Mouse (Mus musculus): Measurements from ENCODE around the gene Thtpa. TPM values are rescaled to one million over a fixed set of nuclear protein-coding genes. Genes with fewer than 3 reads are reported as not detected.
A peak's percentile ranks its signal among the peaks of the same experiment; 100 is the strongest.

Thtpa gene
- polyA plus RNA-seq, 1 experiment from 2014 or later, result 16.4 TPM

DNA sequence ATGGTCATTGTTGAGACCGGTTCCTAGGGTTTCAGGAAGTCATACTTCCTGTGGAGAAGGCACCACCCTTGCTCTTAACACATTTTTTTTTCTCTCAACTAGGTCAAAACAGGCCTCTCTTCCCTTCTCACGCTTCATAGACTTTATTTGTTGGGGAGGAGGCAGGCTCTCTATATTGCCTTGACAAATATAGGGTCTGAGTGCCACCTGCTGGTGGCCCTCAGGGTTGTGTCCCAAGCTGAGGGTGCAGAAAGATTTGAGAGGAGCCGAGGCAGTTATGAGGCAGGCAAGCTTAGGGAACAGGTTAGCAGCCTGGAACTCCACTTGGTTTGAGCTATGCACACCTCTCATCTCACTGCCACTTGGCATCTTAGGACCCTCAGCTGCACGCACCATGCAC is 3.5 kb downstream of the Thtpa start:
- H3K27ac ChIP-seq, result no peak overlapping the region
- DNase-seq (ENCODE audit: low spot score), result no peak
- H3K4me3 ChIP-seq, result no peak overlapping the region
- peaks cover 7% of the 10 kb centered on the region for H3K27me3 ChIP-seq (ENCODE audit: insufficient read depth, poor library complexity, severe bottlenecking)
- H3K36me3 ChIP-seq, result peaks cover 28% of the 10 kb centered on the region
- peaks cover 33% of the 10 kb centered on the region for H3K4me1 ChIP-seq
- no peaks in the 10 kb centered on the region for H3K9me3 ChIP-seq
- 53% methylated on average over 4 of the region's 4 CpGs for WGBS

DNA sequence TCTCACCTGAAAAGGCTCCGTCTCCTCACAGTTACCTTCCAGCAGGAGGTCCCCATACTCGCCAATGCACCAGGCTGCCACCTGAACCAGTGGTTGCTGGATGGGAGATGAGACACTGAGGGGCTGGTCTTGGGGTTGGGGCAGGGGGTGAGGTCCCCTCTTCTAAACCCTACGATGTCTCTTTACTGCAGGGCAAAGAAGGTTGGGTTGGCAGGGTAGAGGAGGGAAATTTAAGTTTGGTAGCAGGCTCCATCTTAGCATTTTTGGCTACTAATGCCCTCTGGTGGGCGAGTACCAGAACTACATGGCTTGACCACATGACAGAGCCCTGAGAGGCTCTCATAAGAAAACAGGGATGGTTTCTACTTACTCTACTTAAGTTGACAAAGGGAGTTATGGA is 7.0 kb downstream of the Thtpa start:
- 47% methylated on average over 4 of the region's 4 CpGs for WGBS
- no peak overlapping the region for H3K27ac ChIP-seq
- H3K9me3 ChIP-seq, result no peaks in the 10 kb centered on the region
- no peak for DNase-seq (ENCODE audit: low spot score)
- H3K4me3 ChIP-seq, result no peak overlapping the region
- H3K4me1 ChIP-seq, result peaks cover 33% of the 10 kb centered on the region
- peaks cover 22% of the 10 kb centered on the region for H3K27me3 ChIP-seq (ENCODE audit: insufficient read depth, poor library complexity, severe bottlenecking)
- H3K36me3 ChIP-seq, result peaks cover 33% of the 10 kb centered on the region

DNA sequence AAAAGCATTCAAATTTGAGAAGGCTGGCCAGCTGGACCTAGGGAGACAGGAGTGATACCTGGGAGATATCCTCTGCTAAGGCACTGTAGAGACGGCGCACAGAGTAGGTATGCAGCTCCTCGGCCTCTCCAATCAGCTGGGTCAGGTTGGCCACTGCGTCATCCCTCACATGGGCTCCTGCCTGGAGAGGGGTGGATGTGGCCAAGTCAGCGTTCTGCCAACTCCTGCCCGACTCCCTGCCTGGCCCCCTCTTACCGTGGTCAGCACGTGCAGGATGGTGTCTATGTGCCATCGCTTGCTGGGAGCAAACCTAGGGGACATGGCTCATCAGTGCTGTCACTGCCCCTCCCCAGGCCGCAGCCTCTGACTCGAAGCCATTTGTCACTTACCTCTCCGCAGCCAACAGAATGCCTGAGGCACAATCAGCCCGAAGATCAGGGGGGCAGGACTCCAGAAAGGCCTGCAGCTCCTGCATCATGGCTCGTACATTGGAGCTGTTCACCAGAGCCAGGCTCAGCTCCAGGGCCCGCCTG is 7.7 kb downstream of the Thtpa start:
- WGBS, result 76% methylated on average over 15 of the region's 15 CpGs
- Histone ChIP-seq H3K27me3 (ENCODE audit: insufficient read depth, poor library complexity, severe bottlenecking) (peaks cover 26% of the 10 kb centered on the region), H3K36me3 (peaks cover 30% of the 10 kb centered on the region), H3K27ac (no peak overlapping the region), H3K4me1 (peaks cover 26% of the 10 kb centered on the region), H3K9me3 (no peaks in the 10 kb centered on the region), H3K4me3 (no peak overlapping the region)
- no peak for DNase-seq (ENCODE audit: low spot score)

DNA sequence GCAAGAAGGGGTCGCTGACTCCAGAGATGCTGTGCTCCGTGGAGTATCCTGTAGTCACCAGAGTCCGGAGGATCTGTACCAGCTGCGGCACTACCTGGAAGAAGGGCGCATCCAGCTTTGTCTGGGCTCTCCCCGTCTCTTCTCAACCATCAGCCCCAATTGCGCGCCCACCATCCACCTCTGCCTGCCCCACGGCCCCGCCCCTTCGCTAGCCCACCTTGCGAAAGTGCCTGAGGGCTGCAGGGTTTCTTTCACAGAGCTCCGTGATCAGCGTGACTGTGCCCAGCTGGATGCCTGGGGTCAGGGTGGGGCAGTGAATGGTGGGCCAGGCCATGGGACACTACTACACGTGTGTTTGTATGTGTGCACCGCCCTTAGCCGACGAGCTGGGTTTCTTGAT is 9.8 kb downstream of the Thtpa start:
- Histone ChIP-seq H3K9me3 (no peaks in the 10 kb centered on the region), H3K36me3 (peaks cover 13% of the 10 kb centered on the region; the same call in 1 of the 2 replicates), H3K4me1 (peaks cover 32% of the 10 kb centered on the region), H3K27me3 (ENCODE audit: insufficient read depth, poor library complexity, severe bottlenecking) (peaks cover 47% of the 10 kb centered on the region), H3K4me3 (no peak overlapping the region), H3K27ac (no peak overlapping the region)
- no peak for DNase-seq (ENCODE audit: low spot score)
- WGBS, result 81% methylated on average over 18 of the region's 18 CpGs

DNA sequence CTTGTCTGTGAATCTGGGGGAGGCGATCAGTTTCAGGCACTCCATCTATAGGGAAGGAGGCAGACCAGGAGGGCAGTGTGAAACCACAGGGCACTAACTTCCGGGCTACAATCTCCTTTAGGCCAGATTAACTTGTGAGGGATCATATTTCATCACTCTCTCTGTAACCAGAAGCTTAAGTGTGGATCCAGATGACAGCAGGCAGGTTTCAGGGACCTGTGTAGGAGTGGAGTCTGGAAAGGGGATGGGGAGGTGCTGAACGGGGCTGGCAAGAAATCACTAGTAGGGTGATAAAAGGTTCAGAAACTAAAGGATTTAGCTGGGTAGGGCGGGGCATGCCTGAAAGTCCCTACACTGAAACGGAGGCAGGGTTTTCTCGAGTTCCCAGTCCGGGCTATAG is 10.8 kb downstream of the Thtpa start:
- H3K9me3 ChIP-seq, result no peaks in the 10 kb centered on the region
- H3K27ac ChIP-seq, result peak overlapping the region; percentile 86
- peak overlapping the region; percentile 69 for H3K4me3 ChIP-seq
- no peak for DNase-seq (ENCODE audit: low spot score)
- peaks cover 34% of the 10 kb centered on the region for H3K4me1 ChIP-seq
- H3K27me3 ChIP-seq (ENCODE audit: insufficient read depth, poor library complexity, severe bottlenecking), result peaks cover 57% of the 10 kb centered on the region
- H3K36me3 ChIP-seq, result peaks cover 13% of the 10 kb centered on the region; the same call in 1 of the 2 replicates
- WGBS, result 3% methylated on average over 7 of the region's 7 CpGs

DNA sequence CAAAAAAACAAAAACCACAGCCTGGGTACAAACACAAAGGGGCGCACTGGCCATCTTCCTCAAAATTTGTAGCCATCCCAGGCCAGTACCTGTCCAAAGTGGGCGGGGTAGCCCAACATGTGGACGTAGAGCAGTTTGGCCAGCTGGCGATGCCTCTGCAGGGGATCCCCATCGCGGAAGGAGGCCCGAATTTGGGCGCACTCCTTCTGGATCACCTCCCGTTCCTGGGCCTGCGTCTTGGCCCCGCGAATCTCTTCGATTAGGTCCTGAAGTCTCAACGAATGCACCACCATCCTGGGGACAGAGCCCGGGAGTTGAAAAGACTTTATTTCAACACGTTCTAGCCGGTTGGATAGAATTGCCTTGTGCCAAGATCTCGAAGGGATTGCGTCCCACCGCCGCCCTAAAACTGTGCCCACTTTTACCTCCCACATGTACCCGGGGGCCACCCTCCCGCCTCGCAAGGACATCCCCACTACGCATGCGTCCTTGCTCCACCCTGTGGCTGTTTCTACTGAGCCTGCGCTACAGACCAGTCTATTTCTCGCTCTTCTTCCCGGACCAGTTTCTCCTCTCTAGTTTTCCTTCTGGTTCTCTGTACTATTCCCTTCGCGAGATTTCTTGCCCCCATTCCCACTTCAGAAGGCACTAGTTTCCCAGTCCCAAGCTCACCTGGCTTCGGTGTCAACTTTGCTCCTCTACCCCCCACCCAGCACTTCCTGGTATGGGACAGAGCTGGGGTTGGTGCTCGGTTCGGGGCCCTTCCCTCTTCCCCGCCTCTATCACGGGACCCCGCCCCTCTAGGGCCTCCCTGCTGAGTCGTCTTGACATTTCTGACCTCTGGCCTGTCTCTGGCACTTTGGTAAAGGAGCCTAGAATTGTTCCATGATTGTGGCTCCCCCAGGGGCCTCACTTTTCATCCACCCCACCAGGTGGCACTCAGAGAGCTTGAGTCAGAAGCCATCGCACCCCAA is 11.5 kb downstream of the Thtpa start, which contains the start of gene Ap1g2:
Gene Ap1g2, minus strand, starts transcription at position 758 of the 974 bp plus-strand sequence.
- Histone ChIP-seq H3K4me3 (peak within 1 kb of the TSS; percentile 69), H3K27ac (peak within 1 kb of the TSS; percentile 86), H3K36me3 (peaks cover 13% of the 10 kb centered on the region; the same call in 1 of the 2 replicates), H3K27me3 (ENCODE audit: insufficient read depth, poor library complexity, severe bottlenecking) (peaks cover 64% of the 10 kb centered on the region), H3K4me1 (peaks cover 32% of the 10 kb centered on the region), H3K9me3 (no peaks in the 10 kb centered on the region)
- DNase-seq (ENCODE audit: low spot score), result peak; percentile 94
- under 1% methylated on average over 39 of the region's 39 CpGs for WGBS

DNA sequence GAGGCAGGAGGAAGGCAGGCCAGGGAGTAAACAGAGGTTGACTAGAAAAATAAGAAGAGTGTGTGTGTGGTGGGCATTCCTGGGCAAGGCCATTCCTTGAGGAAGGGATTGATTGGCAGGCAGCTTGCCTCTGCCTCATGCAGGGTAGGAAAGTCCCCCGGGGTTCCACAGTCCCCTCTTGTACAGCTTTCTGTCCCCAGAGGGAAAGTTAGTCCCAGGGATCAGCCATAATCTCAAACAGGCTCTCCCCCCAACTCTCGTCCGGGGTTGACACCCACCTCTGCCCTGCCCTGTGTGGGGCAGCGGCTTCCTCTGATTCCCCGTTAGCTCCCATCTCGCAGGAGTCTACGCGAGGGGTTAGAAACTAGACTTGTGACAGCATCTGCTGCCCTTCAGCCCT is 12.4 kb downstream of the Thtpa start:
- DNase-seq (ENCODE audit: low spot score), result no peak
- 76% methylated on average over 8 of the region's 8 CpGs for WGBS
- peaks cover 29% of the 10 kb centered on the region for H3K4me1 ChIP-seq
- no peak overlapping the region for H3K4me3 ChIP-seq
- H3K27me3 ChIP-seq (ENCODE audit: insufficient read depth, poor library complexity, severe bottlenecking), result peaks cover 73% of the 10 kb centered on the region
- peaks cover 13% of the 10 kb centered on the region; the same call in 1 of the 2 replicates for H3K36me3 ChIP-seq
- no peak overlapping the region for H3K27ac ChIP-seq
- H3K9me3 ChIP-seq, result no peaks in the 10 kb centered on the region

DNA sequence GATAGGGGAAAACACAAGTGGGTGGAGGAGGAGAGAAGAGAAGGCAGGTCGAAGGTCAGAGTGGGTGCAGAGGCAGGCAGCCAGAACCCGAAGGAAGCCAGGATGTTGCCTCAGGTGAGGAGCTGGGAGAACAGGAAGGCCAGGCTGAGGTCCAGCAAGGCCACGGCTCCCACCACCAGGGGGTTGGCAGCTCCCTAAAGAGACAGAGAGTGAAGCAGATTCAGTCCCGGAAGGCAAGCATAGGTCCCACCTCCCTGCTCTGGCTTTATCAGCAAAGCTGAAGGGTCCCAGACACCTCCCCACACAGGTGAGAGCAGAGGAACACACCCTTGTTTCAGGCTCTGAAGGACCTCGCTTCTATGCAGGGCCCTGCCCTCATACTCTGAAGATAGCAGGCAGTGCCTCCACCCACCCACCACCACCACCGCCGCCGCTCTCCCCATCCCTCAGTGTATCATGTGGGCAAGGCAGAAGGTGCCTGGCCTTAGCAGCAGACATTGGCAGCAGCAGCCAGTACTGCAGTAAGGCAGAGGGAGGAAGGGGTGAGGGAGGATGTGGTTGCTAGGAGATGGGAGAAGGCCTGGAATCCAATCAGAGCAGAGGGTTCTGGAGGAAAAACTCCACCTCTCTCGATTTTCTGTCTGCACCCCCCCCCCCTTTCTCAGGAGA is 13.8 kb downstream of the Thtpa start:
- WGBS, result 43% methylated on average over 9 of the region's 9 CpGs
- H3K27ac ChIP-seq, result no peak overlapping the region
- peaks cover 76% of the 10 kb centered on the region for H3K27me3 ChIP-seq (ENCODE audit: insufficient read depth, poor library complexity, severe bottlenecking)
- no peaks in the 10 kb centered on the region for H3K9me3 ChIP-seq
- H3K36me3 ChIP-seq, result peaks cover 2% of the 10 kb centered on the region; the same call in 1 of the 2 replicates
- no peak overlapping the region for H3K4me3 ChIP-seq
- peaks cover 29% of the 10 kb centered on the region for H3K4me1 ChIP-seq
- DNase-seq (ENCODE audit: low spot score), result no peak

DNA sequence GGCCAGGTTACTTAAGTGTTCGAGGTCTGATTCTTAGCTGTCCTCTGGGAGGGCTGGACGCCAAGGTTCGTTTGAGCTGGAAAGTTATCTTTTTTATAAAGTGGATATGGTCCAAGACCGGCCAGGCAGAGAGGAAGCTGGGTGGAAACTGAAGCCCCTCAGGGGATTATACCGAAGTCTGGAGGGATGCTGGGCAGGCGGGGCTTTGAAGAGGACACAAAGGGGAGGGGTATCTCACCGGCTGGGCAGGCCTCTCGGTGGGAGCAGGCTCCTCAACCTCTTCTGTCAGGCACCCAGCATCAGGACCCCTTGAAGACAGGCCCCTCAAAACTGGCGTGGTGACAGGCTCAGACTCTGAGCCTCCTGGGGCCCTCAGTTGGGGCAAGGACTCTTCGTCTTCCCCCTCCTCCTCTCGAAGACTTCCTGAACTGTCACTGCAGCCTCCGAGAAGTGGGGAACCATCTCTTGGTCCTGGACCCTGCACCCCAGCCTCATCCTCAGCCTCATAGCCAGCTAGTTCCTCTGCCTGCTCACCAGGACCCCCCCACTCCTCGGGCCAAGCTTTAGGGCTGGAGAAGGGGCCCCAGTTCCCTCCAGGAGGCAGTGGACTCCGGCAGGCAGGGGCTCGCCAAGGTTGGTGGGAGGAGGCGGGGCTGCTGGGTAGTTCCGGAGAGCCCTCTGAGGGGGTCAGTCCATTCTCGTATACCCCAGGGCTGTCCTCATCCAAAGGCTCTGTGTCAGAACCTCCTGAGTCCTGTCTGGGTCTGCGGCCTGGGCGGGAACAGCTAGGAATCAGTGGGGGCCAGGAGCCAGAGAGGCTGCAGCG is 14.7 kb downstream of the Thtpa start:
- Histone ChIP-seq H3K4me1 (peaks cover 36% of the 10 kb centered on the region), H3K4me3 (no peak overlapping the region), H3K9me3 (no peaks in the 10 kb centered on the region), H3K27me3 (ENCODE audit: insufficient read depth, poor library complexity, severe bottlenecking) (peaks cover 76% of the 10 kb centered on the region), H3K36me3 (no peaks in the 10 kb centered on the region), H3K27ac (no peak overlapping the region)
- WGBS, result 15% methylated on average over 21 of the region's 21 CpGs
- no peak for DNase-seq (ENCODE audit: low spot score)

DNA sequence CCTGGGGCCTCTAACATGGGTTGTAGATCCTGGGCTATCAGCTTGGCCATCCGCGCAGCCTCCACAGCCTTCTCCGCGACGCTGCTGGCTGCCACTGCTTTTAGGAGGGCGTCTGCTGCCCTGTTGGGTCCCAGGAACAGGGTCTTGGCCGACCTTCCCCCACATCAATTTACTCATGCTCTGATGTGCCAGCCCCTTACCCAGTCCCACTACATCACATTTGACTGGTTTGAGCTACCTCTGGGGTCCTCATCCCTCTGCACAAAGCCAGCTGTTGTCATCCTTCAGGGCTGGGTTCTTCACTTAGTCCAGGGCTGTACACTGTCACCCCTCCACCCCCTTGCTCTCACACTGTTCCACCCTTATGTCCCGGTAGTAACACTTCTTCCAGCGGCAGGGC is 15.5 kb downstream of the Thtpa start:
- Histone ChIP-seq H3K27me3 (ENCODE audit: insufficient read depth, poor library complexity, severe bottlenecking) (peaks cover 81% of the 10 kb centered on the region), H3K4me1 (peaks cover 41% of the 10 kb centered on the region)
- 26% methylated on average over 9 of the region's 9 CpGs for WGBS

DNA sequence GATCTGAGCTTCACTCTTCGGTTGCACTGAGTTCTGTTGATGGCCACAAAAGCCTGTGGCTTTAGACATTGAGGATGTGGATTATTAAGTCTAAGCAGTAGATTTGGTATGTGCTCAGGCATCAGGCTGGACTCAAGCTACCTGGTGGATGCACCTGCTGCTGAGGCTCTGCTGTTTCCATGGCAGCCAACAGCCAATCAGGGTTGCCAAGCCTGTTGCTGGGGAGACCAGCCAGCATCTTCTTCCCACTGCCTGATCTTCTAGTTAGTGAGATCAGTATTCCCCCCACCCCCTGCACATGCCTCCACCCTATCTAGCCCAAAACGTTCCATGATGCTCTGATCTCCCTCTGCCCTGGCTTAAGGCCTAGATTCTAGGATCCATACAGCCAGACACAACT is 17.1 kb downstream of the Thtpa start:
- H3K4me1 ChIP-seq, result peaks cover 45% of the 10 kb centered on the region
- no peak for DNase-seq (ENCODE audit: low spot score)
- no peak overlapping the region for H3K4me3 ChIP-seq
- H3K27me3 ChIP-seq (ENCODE audit: insufficient read depth, poor library complexity, severe bottlenecking), result peaks cover 98% of the 10 kb centered on the region
- no peaks in the 10 kb centered on the region for H3K36me3 ChIP-seq
- no peaks in the 10 kb centered on the region for H3K9me3 ChIP-seq
- H3K27ac ChIP-seq, result no peak overlapping the region
- 87% methylated on average over 2 of the region's 2 CpGs for WGBS

More for the DNA sequence above, 15.5 kb downstream of the Thtpa start:
- Histone ChIP-seq H3K4me3 (no peak overlapping the region), H3K36me3 (no peaks in the 10 kb centered on the region), H3K9me3 (no peaks in the 10 kb centered on the region), H3K27ac (no peak overlapping the region)
- no peak for DNase-seq (ENCODE audit: low spot score)

DNA sequence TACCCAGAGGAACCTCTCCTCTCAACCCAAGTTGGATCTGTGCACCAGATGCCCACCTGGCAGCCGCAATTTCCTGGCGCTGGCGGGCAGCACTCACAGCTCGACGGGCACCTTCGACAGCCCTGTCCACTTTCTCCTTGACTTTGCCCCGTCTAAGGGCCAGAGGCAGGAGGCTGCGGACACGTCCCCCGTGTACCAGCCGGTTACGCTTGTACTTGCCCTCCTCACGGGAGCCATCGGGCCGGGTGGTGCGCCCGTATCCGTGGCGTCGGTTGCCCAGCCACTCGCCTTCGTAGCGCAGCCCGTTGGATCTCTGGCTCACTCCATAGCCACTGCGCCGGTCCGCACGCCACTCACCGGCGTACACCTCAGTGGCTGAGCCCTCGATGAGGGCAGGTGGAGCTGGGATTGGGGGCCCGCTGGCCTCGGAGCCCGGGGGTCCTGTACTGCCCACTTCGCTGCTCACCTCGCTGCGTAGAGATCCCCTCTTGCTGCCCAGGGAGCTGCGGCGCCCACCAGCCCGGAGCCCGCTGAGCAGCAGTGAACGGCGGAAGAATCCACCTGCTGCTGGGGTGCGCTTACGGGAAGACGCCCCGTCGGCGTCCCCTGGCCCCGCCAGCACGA is 18.9 kb downstream of the Thtpa start:
- H3K27ac ChIP-seq, result no peak overlapping the region; the same call in 1 of the 2 replicates
- no peaks in the 10 kb centered on the region for H3K36me3 ChIP-seq
- H3K4me1 ChIP-seq, result peaks cover 44% of the 10 kb centered on the region
- H3K9me3 ChIP-seq, result no peaks in the 10 kb centered on the region
- WGBS, result 59% methylated on average over 51 of the region's 51 CpGs
- peak overlapping the region; percentile 75 for H3K4me3 ChIP-seq
- peaks cover 98% of the 10 kb centered on the region for H3K27me3 ChIP-seq (ENCODE audit: insufficient read depth, poor library complexity, severe bottlenecking)
- no peak for DNase-seq (ENCODE audit: low spot score)

Data from heart, embryonic 10.5 days (tissue).